Mouse (Mus musculus): ENCODE results near the gene Clrn3.

The Clrn3 gene

GRCm38 (mm10) chr7:135487423-135487822 is 41.0 kb downstream of the Clrn3 start:
- DNase-seq (ENCODE audit: low read depth, low spot score) = peak; percentile 74

- no peak for DNase-seq (ENCODE audit: low read depth, low spot score)
Measured at GRCm38 (mm10) chr7:135486645-135487382, 41.6 kb downstream of the Clrn3 start.

- no peak for DNase-seq (ENCODE audit: low read depth, low spot score)
Measured at GRCm38 (mm10) chr7:135485796-135486410, 42.6 kb downstream of the Clrn3 start.

GRCm38 (mm10) chr7:135485116-135485795 is 43.2 kb downstream of the Clrn3 start:
- DNase-seq (ENCODE audit: low read depth, low spot score) = no peak

GRCm38 (mm10) chr7:135484341-135484740 is 44.1 kb downstream of the Clrn3 start:
- DNase-seq (ENCODE audit: low read depth, low spot score) = no peak

- DNase-seq (ENCODE audit: low read depth, low spot score) = no peak
Measured at GRCm38 (mm10) chr7:135483751-135484150, 44.7 kb downstream of the Clrn3 start.

GRCm38 (mm10) chr7:135481150-135481549 is 47.3 kb downstream of the Clrn3 start:
- DNase-seq (ENCODE audit: low read depth, low spot score) = no peak

- DNase-seq (ENCODE audit: low read depth, low spot score) = no peak
Measured at GRCm38 (mm10) chr7:135479912-135480311, 48.5 kb downstream of the Clrn3 start.

- DNase-seq (ENCODE audit: low read depth, low spot score) = no peak
Measured at GRCm38 (mm10) chr7:135479322-135479880, 49.1 kb downstream of the Clrn3 start.

- no peak for DNase-seq (ENCODE audit: low read depth, low spot score)
Measured at GRCm38 (mm10) chr7:135477256-135477655, 51.2 kb downstream of the Clrn3 start.

GRCm38 (mm10) chr7:135475981-135476380 is 52.5 kb downstream of the Clrn3 start:
- DNase-seq (ENCODE audit: low read depth, low spot score) = no peak

GRCm38 (mm10) chr7:135470319-135470718 is 58.1 kb downstream of the Clrn3 start:
- DNase-seq (ENCODE audit: low read depth, low spot score) = no peak

- DNase-seq (ENCODE audit: low read depth, low spot score) = no peak
Measured at GRCm38 (mm10) chr7:135468631-135469030, 59.8 kb downstream of the Clrn3 start.

GRCm38 (mm10) chr7:135465293-135465692 is 63.2 kb downstream of the Clrn3 start:
- no peak for DNase-seq (ENCODE audit: low read depth, low spot score)

- peak; percentile 44 for DNase-seq (ENCODE audit: low read depth, low spot score)
Measured at GRCm38 (mm10) chr7:135464689-135465259, 63.7 kb downstream of the Clrn3 start.
